Mouse (Mus musculus) right cerebral cortex, adult 18-20 months (tissue): ENCODE results near the gene Wbp4.
"Not testable (repeated sequence)": the region's sequence is repeated elsewhere in the genome, so short reads cannot be mapped to it uniquely, and the experiment has no call there.

ENCODE experiments used
- DNase-seq: peaks from one replicate; pipeline ENCODE4 v3.0.0; 2022; ENCODE audit warnings: mixed read lengths

The Wbp4 gene

GRCm38 (mm10) chr14:79451681-79452590 is 29.4 kb downstream of the Wbp4 start, which contains the start of gene Kbtbd6:
TSS of gene Kbtbd6 (plus strand) at chr14:79451835.
- peak; percentile 82 for DNase-seq

GRCm38 (mm10) chr14:79445055-79445620 is 36.2 kb downstream of the Wbp4 start:
- DNase-seq: peak; percentile 25

- DNase-seq: no peak
These were observed 36.7 kb downstream of the Wbp4 start for GRCm38 (mm10) chr14:79444601-79445000.

GRCm38 (mm10) chr14:79441441-79441840 is 39.9 kb downstream of the Wbp4 start:
- no peak for DNase-seq

- no peak for DNase-seq
These were observed 40.7 kb downstream of the Wbp4 start for GRCm38 (mm10) chr14:79440655-79441054.

GRCm38 (mm10) chr14:79434068-79434467 is 47.3 kb downstream of the Wbp4 start:
- no peak for DNase-seq

GRCm38 (mm10) chr14:79426730-79427365 is 54.5 kb downstream of the Wbp4 start:
- not testable (repeated sequence) for DNase-seq

- DNase-seq: peak; percentile 95
These were observed 55.2 kb downstream of the Wbp4 start, which contains the start of gene Kbtbd7 for GRCm38 (mm10) chr14:79425979-79426729. TSS of gene Kbtbd7 (plus strand) at chr14:79426511.

GRCm38 (mm10) chr14:79420083-79420685 is 61.1 kb downstream of the Wbp4 start:
- DNase-seq: no peak

GRCm38 (mm10) chr14:79413121-79413520 is 68.2 kb downstream of the Wbp4 start:
- no peak for DNase-seq

GRCm38 (mm10) chr14:79410662-79411061 is 70.7 kb downstream of the Wbp4 start:
- no peak for DNase-seq
